Mouse (Mus musculus): ENCODE results near the gene Mras. TPM values are rescaled to one million over a fixed set of nuclear protein-coding genes. Genes with fewer than 3 reads are reported as not detected.

Mras gene
- total RNA-seq, 2 experiments from 2014 or later, result 66.3 to 72.2 TPM

GRCm38 (mm10) chr9:99365906-99366305, 71.3 kb downstream of the Mras start:
- no peak for DNase-seq
- intact Hi-C loops (cut with DNase I), result no loop called here

DNA sequence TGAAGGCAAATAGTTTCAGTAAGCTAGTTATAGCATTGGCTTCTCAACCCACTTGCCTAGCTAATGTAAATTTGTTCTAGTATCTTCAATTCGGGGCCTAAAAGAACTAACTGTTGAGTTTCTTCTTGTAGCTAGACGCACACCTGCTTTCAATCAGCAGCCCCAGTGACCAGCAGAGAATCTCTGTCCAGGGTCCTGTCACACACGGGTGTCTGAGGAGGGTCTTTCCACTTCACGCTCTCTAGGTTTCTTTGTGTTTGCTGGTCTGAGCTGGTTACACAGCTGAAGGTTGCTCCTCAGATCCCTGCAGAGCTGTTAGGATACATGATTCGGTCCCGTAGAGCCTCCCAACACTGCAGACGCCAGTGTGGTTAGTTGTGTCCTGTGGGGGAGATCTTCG, 74.1 kb downstream of the Mras start:
- DNase-seq, result no peak
- intact Hi-C loops (cut with DNase I), result no loop called here

GRCm38 (mm10) chr9:99361946-99362345, 75.2 kb downstream of the Mras start:
- DNase-seq, result no peak
- intact Hi-C loops (cut with DNase I), result no loop called here

DNA sequence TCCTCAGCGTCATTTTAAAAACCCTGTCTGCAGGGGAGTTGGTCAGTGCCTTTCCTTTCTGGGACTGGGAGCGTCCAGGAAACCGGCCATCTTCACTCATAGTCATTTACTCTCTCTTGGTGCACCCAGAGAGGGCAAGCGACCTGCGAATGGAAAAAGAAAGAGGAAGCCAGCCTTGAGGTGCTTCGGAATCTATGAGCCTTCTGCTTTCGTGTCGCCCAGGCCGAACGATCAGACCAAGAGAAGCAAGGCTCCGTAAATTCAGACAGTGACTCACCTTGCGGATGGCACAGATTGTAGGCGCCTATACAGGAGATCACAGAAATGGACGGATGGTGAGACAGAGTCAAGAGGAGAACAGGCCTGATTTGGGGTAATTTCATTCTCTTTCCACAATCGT, 78.2 kb downstream of the Mras start:
- DNase-seq, result no peak
- intact Hi-C loops (cut with DNase I), result no loop called here

DNA sequence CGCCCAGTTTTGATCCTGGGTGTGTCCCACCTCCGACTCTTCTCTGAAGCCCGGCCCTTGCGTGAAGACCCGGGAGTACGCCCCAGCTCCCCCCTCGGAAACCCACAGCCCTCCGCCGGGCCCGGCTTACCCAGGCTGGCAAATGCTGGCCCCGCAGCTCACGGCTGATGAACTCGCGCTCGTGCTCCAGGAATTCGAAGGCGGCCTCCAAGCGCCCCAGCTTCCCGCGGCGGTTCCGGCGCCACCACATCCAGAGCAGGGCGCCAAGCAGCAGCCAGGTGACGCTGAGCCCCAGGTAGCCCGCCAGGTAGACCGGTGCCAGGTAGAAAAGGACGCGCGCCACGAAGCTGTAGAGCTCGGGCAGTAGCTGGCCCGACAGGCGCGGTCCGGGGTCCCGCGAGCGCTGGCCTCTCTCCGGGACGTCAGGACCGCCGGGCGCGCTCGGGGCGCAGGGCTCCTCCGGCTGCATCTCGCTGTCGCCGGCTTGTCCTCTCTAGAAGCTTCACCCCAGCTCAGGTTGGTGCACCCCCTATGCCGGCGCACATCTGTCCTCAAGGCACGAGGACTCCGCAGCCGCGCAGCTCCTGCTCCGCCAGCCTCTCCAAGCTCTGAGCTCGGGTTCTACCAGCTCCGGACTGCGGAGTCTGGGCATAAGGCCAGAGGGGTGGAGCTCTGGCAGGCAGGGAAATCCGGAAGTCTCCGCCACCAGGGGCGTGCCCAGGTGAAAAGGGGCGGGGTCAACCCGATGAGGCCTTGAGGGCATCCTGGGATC, 79.1 kb downstream of the Mras start, which contains the start of gene Esyt3:
Gene Esyt3, minus strand, starts transcription at position 637 of the 772 bp plus-strand sequence.
- intact Hi-C loops (cut with DNase I), result no loop called here
- peak; percentile 57 for DNase-seq

DNA sequence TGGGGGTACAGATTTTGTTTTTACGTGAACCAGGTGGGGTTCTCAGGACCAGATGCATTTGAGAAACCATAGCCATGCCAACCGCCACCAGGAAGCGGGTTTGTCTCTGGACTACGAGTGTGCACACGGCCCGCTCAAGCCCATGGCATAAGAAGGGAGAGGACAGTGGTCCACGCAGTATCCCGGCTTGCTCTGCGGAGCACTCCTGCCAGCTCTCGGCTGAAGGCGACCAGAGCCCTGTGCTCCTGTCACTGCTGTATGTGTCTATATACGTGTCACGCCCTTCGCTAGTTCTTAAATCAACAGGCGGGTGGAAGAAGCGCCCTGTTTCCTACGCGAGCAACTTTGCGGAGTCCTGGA, 79.6 kb downstream of the Mras start:
- intact Hi-C loops (cut with DNase I), result no loop called here
- no peak for DNase-seq

DNA sequence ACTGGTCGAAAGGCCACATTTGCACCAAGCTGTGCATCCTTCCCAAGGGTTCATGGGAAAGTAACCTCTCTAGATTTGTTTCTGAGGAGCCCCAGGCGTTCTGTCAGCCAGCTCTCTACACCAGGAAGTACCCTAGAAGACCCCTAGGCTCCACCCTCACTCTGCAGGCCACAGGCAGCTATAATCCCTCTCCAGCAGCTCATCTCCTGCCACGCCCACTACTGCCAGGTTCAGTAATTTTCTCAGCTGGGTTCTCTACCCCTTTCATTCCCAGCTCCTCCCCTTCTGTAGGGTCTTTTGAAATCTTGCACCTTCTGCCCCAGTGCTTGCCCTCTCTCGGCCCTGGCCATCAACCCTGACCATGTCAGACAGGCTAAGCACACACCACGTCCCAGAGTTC, 81.2 kb downstream of the Mras start:
- DNase-seq, result no peak
- intact Hi-C loops (cut with DNase I), result no loop called here

DNA sequence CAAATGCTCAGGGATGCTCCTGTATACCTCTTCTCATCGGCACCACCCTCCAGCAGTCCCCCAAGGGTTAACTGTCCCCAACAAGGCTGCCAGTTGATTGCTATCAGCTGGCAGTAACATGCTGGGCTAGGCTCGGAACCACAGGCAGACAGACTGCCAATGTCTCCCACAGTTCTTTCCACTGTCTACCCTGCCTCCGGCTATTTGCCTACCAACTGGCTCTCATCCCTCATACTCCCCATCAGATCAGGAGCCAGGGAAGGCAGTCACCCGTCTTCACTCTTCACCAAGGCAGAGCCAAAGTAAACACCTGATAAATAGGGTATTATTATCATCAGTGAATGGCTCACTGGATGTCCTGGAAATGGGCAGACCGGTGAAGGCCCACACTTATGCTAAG, 82.4 kb downstream of the Mras start:
- DNase-seq, result peak; percentile 10
- intact Hi-C loops (cut with DNase I), result no loop called here

- intact Hi-C loops (cut with DNase I), result no loop called here
Measured at GRCm38 (mm10) chr9:99353390-99353789, 83.8 kb downstream of the Mras start.

DNA sequence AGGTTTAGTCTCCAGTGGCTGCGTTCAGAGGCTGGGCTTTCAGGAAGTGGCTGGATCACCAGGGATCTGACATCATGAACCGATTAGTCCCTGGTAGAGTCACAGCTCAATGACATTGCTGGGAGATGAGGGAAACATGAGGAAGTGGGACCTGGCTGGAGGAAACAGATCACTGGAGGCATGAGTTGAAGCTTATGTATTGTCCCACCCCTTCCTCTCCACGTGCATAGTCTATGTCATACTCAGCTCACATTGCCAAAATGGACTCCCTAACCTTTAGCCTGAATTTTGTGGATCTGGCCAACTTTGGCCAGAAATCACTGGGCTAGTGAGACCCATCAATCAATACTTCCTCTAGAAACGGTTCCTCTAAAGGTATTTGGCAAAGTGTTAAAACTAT, 84.2 kb downstream of the Mras start:
- no peak for DNase-seq
- intact Hi-C loops (cut with DNase I), result no loop called here

More at GRCm38 (mm10) chr9:99353390-99353789, 83.8 kb downstream of the Mras start:
- no peak for DNase-seq

DNA sequence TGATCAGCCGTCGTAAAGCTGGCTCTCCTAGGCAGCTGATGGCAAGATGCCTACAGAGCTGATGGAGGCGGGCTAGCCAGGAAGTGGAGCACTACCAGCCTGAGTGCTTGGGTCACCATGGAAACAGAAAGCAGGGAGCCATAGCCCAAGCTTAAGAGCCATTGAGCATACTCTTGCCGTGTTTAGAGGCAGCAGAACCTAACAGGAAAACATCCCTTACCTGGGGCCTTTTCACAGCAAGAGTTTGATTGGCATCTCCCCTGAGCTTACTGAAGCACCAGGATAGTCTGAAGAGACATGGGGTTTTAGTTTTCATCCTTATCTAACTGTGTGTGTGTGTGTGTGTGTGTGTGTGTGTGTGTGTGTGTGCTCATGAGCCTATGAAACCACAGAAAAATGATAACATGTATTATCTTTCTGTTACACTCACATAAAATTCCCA, 91.8 kb downstream of the Mras start:
- intact Hi-C loops (cut with DNase I), result no loop called here
- peak; percentile 57 for DNase-seq

DNA sequence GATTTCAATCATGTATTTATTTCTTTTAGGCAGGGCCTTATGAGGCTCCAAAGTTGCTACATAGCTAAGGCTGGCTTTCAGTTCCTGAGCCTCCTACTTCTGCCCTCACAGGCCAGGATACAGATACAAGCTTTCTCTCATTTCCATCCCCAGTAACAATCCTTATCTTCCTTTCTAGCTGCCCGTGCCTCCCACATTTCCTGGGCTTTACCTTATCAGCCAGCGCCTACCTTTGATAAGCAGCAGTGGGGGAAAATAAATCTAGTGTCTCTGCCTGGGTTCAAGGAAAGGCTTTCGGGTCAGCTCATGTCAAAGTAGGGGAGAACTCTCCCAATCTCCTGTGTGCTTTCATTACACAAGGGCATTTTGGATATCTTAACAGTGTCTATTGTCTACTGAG, 95.6 kb downstream of the Mras start:
- no peak for DNase-seq
- intact Hi-C loops (cut with DNase I), result no loop called here

- intact Hi-C loops (cut with DNase I), result no loop called here
- no peak for DNase-seq
Measured at GRCm38 (mm10) chr9:99340126-99340525, 97.1 kb downstream of the Mras start.

GRCm38 (mm10) chr9:99339182-99339581, 98.0 kb downstream of the Mras start:
- no peak for DNase-seq
- intact Hi-C loops (cut with DNase I), result no loop called here

- DNase-seq, result no peak
- intact Hi-C loops (cut with DNase I), result no loop called here
Measured at GRCm38 (mm10) chr9:99338293-99338692, 98.9 kb downstream of the Mras start.

DNA sequence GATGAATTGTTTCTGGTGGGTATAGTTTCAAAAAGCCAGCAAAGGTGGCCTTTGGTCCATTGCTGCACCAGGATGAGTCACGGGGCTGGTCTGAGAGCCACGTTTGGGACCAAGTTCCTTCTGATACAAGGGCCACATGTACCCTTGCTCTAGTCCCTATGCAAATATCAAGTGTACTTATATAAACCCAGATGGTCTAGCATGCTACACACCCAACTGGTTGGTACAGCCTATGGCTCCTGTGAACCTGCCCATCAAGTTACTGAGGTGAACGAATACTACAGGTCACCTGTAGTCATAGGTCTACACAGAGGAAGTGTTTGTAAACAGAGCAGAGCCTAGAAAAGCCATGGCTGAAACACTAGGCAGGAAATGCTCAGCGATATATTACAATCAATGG, 100.6 kb downstream of the Mras start:
- no peak for DNase-seq
- intact Hi-C loops (cut with DNase I), result no loop called here

Other genes starting within 250 kb of the Mras start
- not detected for gene Faiml, start 200.1 kb downstream of the Mras start, total RNA-seq (2021)
- gene Cep70, start 194.0 kb downstream of the Mras start, total RNA-seq (2021), result 10 to 100 TPM; 19.3 to 23.6 TPM
- gene Esyt3, start 78.8 kb downstream of the Mras start, total RNA-seq (2021), result 1 to 10 TPM; 1.6 to 3.3 TPM
- gene Nme9, start 14.1 kb upstream of the Mras start, total RNA-seq (2021), result under 1 TPM in 1 of 2 experiments, not detected in 1; 0.48 TPM
- gene Armc8, start 131.5 kb upstream of the Mras start, total RNA-seq (2021), result 10 to 100 TPM; 64.0 to 65.2 TPM
- 10 to 100 TPM; 16.2 to 18.6 TPM for gene Dbr1, start 138.4 kb upstream of the Mras start, total RNA-seq (2021)
- gene A4gnt, start 175.1 kb upstream of the Mras start, total RNA-seq (2021), result not detected
- 10 to 100 TPM; 21.5 to 25.0 TPM for gene Dzip1l, start 192.1 kb upstream of the Mras start, total RNA-seq (2021)

All from left cerebral cortex, postnatal 4 days (tissue).